9 mouse cellular contexts compared by ENCODE assay signal in the genomic region with DNA sequence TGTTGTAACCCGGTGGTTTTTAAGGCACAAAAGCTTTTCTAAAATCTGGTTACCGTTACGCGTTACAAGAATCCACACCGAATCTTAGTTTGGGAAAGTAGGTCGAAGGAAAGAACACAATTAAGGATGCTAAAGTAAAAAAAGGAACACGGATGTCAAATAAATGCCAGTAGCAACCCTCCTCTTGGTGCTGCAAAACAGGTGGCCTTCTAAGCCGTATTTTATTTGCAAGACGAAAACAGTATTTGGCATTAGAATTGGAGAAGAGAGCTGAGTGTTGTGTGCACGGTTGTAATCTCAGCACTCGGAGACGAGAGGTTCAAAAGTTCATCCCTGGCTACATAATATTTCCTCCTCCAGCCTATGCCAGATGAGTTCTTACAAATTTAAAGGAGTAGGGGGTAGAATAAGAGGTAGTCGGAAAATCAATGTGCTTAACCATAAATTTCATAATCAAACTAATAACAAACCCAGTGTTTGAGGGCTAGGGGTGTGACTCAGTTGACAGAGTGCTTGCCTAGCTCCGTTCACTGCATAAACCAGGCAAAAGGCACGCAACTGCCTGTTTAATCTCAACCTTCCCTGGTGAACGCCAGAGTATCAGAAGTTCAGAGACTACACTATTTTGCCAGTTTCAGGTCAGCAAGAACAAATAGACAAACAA. TPM values are rescaled to one million over a fixed set of nuclear protein-coding genes. Genes with fewer than 3 reads are reported as not detected.
DNase-seq lines count a peak whose midpoint lies in the region; ATAC-seq lines count a peak whose summit lies in the region.
"Had no signal": no experiment of that assay in that cellular context is flagged by ENCODE, and none has a peak within 500 bp of the region (broad histone marks: within the 10 kb centered on the region; RNA-seq: fewer than 3 reads in every experiment).

No protein-coding gene starts in this region.

- ATAC-seq in erythroblast, adult 5-6 weeks (replicated peaks; ENCODE audit: low FRiP score, poor library complexity, severe bottlenecking), result no peak
- ATAC-seq in forebrain, embryonic 12.5 days (ENCODE audit: low FRiP score), result no peak
- ATAC-seq in liver, embryonic 12.5 days, result no peak

- no peaks in the 10 kb centered on the region for H3K9me3 ChIP-seq in erythroblast, embryonic 14.5 days (ENCODE audit: control insufficient read depth, low read length)
- H3K9me3 ChIP-seq in forebrain, embryonic 12.5 days, result no peaks in the 10 kb centered on the region
- no peaks in the 10 kb centered on the region for H3K9me3 ChIP-seq in liver, embryonic 12.5 days (replicated peaks)

- H3K27me3 ChIP-seq in erythroblast, embryonic 14.5 days (ENCODE audit: control insufficient read depth), result peaks cover under 1% of the 10 kb centered on the region; the same call in 1 of the 2 replicates
- peaks cover 3% of the 10 kb centered on the region; the same call in 1 of the 2 replicates for H3K27me3 ChIP-seq in forebrain, embryonic 12.5 days
- H3K27me3 ChIP-seq in liver, embryonic 12.5 days (replicated peaks), result peaks cover under 1% of the 10 kb centered on the region; the same call in 1 of the 2 replicates

- H3K4me2 ChIP-seq in forebrain, embryonic 12.5 days, result peak overlapping the region; percentile 70
- H3K4me2 ChIP-seq in liver, embryonic 12.5 days, result peak overlapping the region; percentile 83

- H3K36me3 ChIP-seq in erythroblast, embryonic 14.5 days (ENCODE audit: control insufficient read depth), result peaks cover 5% of the 10 kb centered on the region
- peaks cover 6% of the 10 kb centered on the region for H3K36me3 ChIP-seq in forebrain, embryonic 12.5 days (replicated peaks)
- H3K36me3 ChIP-seq in liver, embryonic 12.5 days, result peaks cover 5% of the 10 kb centered on the region; the same call in 1 of the 2 replicates

- H3K9ac ChIP-seq in forebrain, embryonic 12.5 days, result peak overlapping the region; percentile 100
- peak overlapping the region; percentile 94 for H3K9ac ChIP-seq in liver, embryonic 12.5 days

- peak overlapping the region; percentile 99 for H3K27ac ChIP-seq in forebrain, embryonic 12.5 days
- H3K27ac ChIP-seq in liver, embryonic 12.5 days, result peak overlapping the region; percentile 96

- 51% methylated on average over 16 of the region's 16 CpGs for WGBS in forebrain, embryonic 12.5 days
- WGBS in liver, embryonic 12.5 days (ENCODE audit: insufficient replicate concordance), result 50% methylated on average over 16 of the region's 16 CpGs

- DNase-seq in 416B (ENCODE audit: low read depth), result peak; percentile 31
- no peak for DNase-seq in spleen, postnatal 4 days (ENCODE audit: low spot score in 2 of 2)
- DNase-seq in right cerebral cortex, postnatal 10 days (ENCODE audit: low spot score in 2 of 2), result no peak
- no peak for DNase-seq in c-Kit-positive CD71-positive TER-119-positive erythroid progenitor cells, embryonic 14.5 days (ENCODE audit: low spot score)

- H3K4me3 ChIP-seq in erythroblast, embryonic 14.5 days (replicated peaks), result peak overlapping the region; percentile 91
- peak overlapping the region; percentile 94 for H3K4me3 ChIP-seq in forebrain, embryonic 12.5 days (replicated peaks)
- peak overlapping the region; percentile 93 for H3K4me3 ChIP-seq in liver, embryonic 12.5 days

- H3K4me1 ChIP-seq in erythroblast, embryonic 14.5 days (ENCODE audit: control insufficient read depth), result peaks cover 52% of the 10 kb centered on the region
- H3K4me1 ChIP-seq in forebrain, embryonic 12.5 days, result peaks cover 32% of the 10 kb centered on the region
- peaks cover 48% of the 10 kb centered on the region for H3K4me1 ChIP-seq in liver, embryonic 12.5 days

RNA-seq across cellular contexts. Expression of a gene that starts 0.7 kb away (rescaled TPM):
- polyA plus RNA-seq in erythroblast, embryonic 14.5 days (2012), result 0.03 TPM in 1 of 2 replicates, not detected in the other
- total RNA-seq in erythroblast, adult 5-6 weeks (2015; ENCODE audit: low replicate concordance), result 9.2 and 10.4 TPM in 2 replicates
- total RNA-seq in erythroblast, adult 5-6 weeks (2017; ENCODE audit: low replicate concordance), result 6.4 and 7.8 TPM in 2 replicates
- polyA plus RNA-seq in forebrain, embryonic 12.5 days (2016; fragmentation: Nextera tagmentation; extraction: Ambion mirVana), result 45.5 and 46.8 TPM in 2 replicates
- polyA plus RNA-seq in liver, embryonic 12.5 days (2016; fragmentation: Nextera tagmentation; extraction: Ambion mirVana), result 7.1 and 7.9 TPM in 2 replicates

RNA-seq across cellular contexts. Expression of a gene that starts 10.1 kb away (rescaled TPM):
- polyA plus RNA-seq in erythroblast, embryonic 14.5 days (2012), result not detected in 2 replicates
- total RNA-seq in erythroblast, adult 5-6 weeks (2015; ENCODE audit: low replicate concordance), result not detected in 2 replicates
- total RNA-seq in erythroblast, adult 5-6 weeks (2017; ENCODE audit: low replicate concordance), result not detected in 2 replicates
- 0.34 TPM in 1 of 2 replicates, not detected in the other for polyA plus RNA-seq in forebrain, embryonic 12.5 days (2016; fragmentation: Nextera tagmentation; extraction: Ambion mirVana)
- 0.20 TPM in 1 of 2 replicates, not detected in the other for polyA plus RNA-seq in liver, embryonic 12.5 days (2016; fragmentation: Nextera tagmentation; extraction: Ambion mirVana)
- total RNA-seq: heart, adult 18-20 months had no signal
